In genomic region chr13:55542891-55543290, GRCm38 (mm10) we compare ENCODE assay signal across 14 mouse cellular contexts. TPM values are rescaled to one million over a fixed set of nuclear protein-coding genes. Genes with fewer than 3 reads are reported as not detected.
DNase-seq lines count a peak whose midpoint lies in the region; ATAC-seq and TF ChIP-seq lines count a peak whose summit lies in the region.
"Had no signal": no experiment of that assay in that cellular context is flagged by ENCODE, and none has a peak within 500 bp of the region (broad histone marks: within the 10 kb centered on the region; RNA-seq: fewer than 3 reads in every experiment).

No protein-coding gene starts in this region.

- H3K27me3 ChIP-seq in cerebellum, adult 2 months (ENCODE audit: control insufficient read depth, insufficient read depth, low read length) = no peaks in the 10 kb centered on the region
- H3K27me3 ChIP-seq: hindbrain, embryonic 12.5 days had no signal

- TF ChIP-seq POLR2A in cerebellum, adult 2 months (IDR thresholded peaks at IDR 0.05; ENCODE audit: borderline replicate concordance, insufficient read depth, low read length) = no peak

- no peak overlapping the region for H3K27ac ChIP-seq in cerebellum, adult 2 months (ENCODE audit: insufficient read depth, low read length)
- H3K27ac ChIP-seq: forebrain, embryonic 10.5 days; hindbrain, embryonic 12.5 days; liver, embryonic 14.5 days had no signal

- TF ChIP-seq CTCF in cerebellum, adult 2 months (IDR thresholded peaks at IDR 0.05; ENCODE audit: borderline replicate concordance, insufficient read depth, low read depth, low read length) = no peak

- no peaks in the 10 kb centered on the region for H3K4me1 ChIP-seq in cerebellum, adult 2 months (ENCODE audit: control insufficient read depth, insufficient read depth, low read length)
- H3K4me1 ChIP-seq: forebrain, embryonic 10.5 days; hindbrain, embryonic 12.5 days had no signal

- H3K4me3 ChIP-seq in cerebellum, adult 2 months (replicated peaks; ENCODE audit: insufficient read depth, low read depth, low read length) = no peak overlapping the region
- H3K4me3 ChIP-seq: forebrain, embryonic 10.5 days; hindbrain, embryonic 12.5 days had no signal

- no peak for ATAC-seq in activated CD4-positive, CD25-positive, alpha-beta regulatory T cell, adult 4 months

- 33% methylated on average over 4 of the region's 4 CpGs for WGBS in cerebellum, adult 2 months

- DNase-seq in cerebellum, adult 2 months = peak; percentile 36 to 38
- DNase-seq in cerebellum, postnatal 4 days (ENCODE audit: low spot score in 2 of 2) = no peak
- DNase-seq in urinary bladder, postnatal 14 days (ENCODE audit: low spot score) = peak; percentile 54
- DNase-seq in urinary bladder, adult 18-20 months (ENCODE audit: low spot score in 2 of 2) = no peak
- DNase-seq in lung, postnatal 10 days = peak; percentile 53
- DNase-seq in embryo, embryonic 10 days (ENCODE audit: low spot score) = no peak
- DNase-seq in spleen, adult 18-20 months = no peak
- DNase-seq: gastrocnemius, postnatal 14 days; layer of hippocampus, adult 9-11 months; right cerebral cortex, postnatal 4 days had no signal

RNA-seq across cellular contexts. Expression of gene Ddx41, which starts 6.4 kb away (rescaled TPM):
- 66.3 and 70.3 TPM in 2 replicates for polyA plus RNA-seq in cerebellum, adult 2 months (2012; rRNA removed)
- polyA plus RNA-seq in activated CD4-positive, CD25-positive, alpha-beta regulatory T cell, adult 4 months (2017; shearing (Covaris generic)) = 10 to 100 TPM; 46.8 to 54.5 TPM

RNA-seq across cellular contexts. Expression of gene Dok3, which starts 13.8 kb away (rescaled TPM):
- 9.3 and 9.8 TPM in 2 replicates for polyA plus RNA-seq in cerebellum, adult 2 months (2012; rRNA removed)
- 1 to 10 TPM in 1 of 2 experiments, not detected in 1; 2.7 TPM for polyA plus RNA-seq in activated CD4-positive, CD25-positive, alpha-beta regulatory T cell, adult 4 months (2017; shearing (Covaris generic))

RNA-seq across cellular contexts. Expression of gene Fam193b, which starts 28.0 kb away (rescaled TPM):
- 127 and 128 TPM in 2 replicates for polyA plus RNA-seq in cerebellum, adult 2 months (2012; rRNA removed)
- 10 to 100 TPM; 21.6 to 26.7 TPM for polyA plus RNA-seq in activated CD4-positive, CD25-positive, alpha-beta regulatory T cell, adult 4 months (2017; shearing (Covaris generic))

RNA-seq across cellular contexts. Expression of gene Pdlim7, which starts 29.4 kb away (rescaled TPM):
- polyA plus RNA-seq in cerebellum, adult 2 months (2012; rRNA removed) = 66.8 and 67.2 TPM in 2 replicates
- polyA plus RNA-seq in activated CD4-positive, CD25-positive, alpha-beta regulatory T cell, adult 4 months (2017; shearing (Covaris generic)) = 10 to 100 TPM in 1 of 2 experiments, 1 to 10 TPM in 1; 7.4 to 14.4 TPM

RNA-seq across cellular contexts. Expression of gene Tmed9, which starts 30.6 kb away (rescaled TPM):
- 107 and 113 TPM in 2 replicates for polyA plus RNA-seq in cerebellum, adult 2 months (2012; rRNA removed)
- polyA plus RNA-seq in activated CD4-positive, CD25-positive, alpha-beta regulatory T cell, adult 4 months (2017; shearing (Covaris generic)) = 100 to 1,000 TPM; 152 to 296 TPM

Comparison
In these comparisons a context has a peak if more than half of its experiments do, and no peak if none do; other contexts are left out.
1. DNase-seq: peak in cerebellum, adult 2 months (2 of 2), urinary bladder, postnatal 14 days (single experiment) and lung, postnatal 10 days (single experiment); none in cerebellum, postnatal 4 days (0 of 2), urinary bladder, adult 18-20 months (0 of 2), embryo, embryonic 10 days (single experiment) and spleen, adult 18-20 months (0 of 2).